Mouse (Mus musculus) CD4-positive, CD25-positive, alpha-beta regulatory T cell, adult 9 weeks (primary cell): ENCODE data around the gene P4ha3. TPM values are rescaled to one million over a fixed set of nuclear protein-coding genes. Genes with fewer than 3 reads are reported as not detected.

Experiments
- polyA plus RNA-seq: library from polyadenylated mRNA; unstranded; fragments of 100-300 nt; shearing (Covaris generic); gene quantifications from one replicate; pipeline ENCODE4 v1.2.1, GENCODE M21; 2017

The P4ha3 gene
- not detected for polyA plus RNA-seq

DNA sequence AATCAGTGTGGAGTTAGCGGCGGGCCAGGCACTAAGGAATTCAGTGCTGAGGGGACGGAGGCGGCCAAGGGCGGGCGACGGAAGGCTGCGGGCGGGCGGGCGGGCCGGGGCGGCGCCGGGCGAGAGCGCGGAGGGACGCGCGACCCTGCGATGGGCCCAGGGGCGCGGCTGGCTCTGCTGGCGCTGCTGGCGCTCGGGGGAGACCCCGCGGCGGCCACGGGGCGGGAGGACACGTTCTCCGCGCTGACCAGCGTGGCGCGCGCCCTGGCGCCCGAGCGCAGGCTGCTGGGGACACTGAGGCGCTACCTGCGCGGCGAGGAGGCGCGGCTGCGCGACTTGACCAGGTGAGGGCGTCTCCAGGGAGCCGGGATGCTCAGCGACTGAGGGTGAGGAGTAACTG, at the start of gene P4ha3:
Gene P4ha3 (plus strand): TSS at position 138 of the 400 bp plus-strand sequence.

Other genes starting within 250 kb of the P4ha3 start
- gene Pold3, start 164.0 kb upstream of the P4ha3 start, polyA plus RNA-seq, result 44.5 TPM
- 0.16 TPM for gene Lipt2, start 126.2 kb upstream of the P4ha3 start, polyA plus RNA-seq
- gene Kcne3, start 109.0 kb upstream of the P4ha3 start, polyA plus RNA-seq, result not detected
- gene Pgm2l1, start 58.1 kb upstream of the P4ha3 start, polyA plus RNA-seq, result 6.0 TPM
- 66.8 TPM for gene C2cd3, start 86.7 kb downstream of the P4ha3 start, polyA plus RNA-seq
- 35.8 TPM for gene Ppme1, start 86.8 kb downstream of the P4ha3 start, polyA plus RNA-seq
- 0.22 TPM for gene Ucp3, start 187.5 kb downstream of the P4ha3 start, polyA plus RNA-seq
- gene Ucp2, start 207.8 kb downstream of the P4ha3 start, polyA plus RNA-seq, result 1,702 TPM
- 20.5 TPM for gene Dnajb13, start 229.4 kb downstream of the P4ha3 start, polyA plus RNA-seq